Mouse (Mus musculus) naive thymus-derived CD4-positive, alpha-beta T cell, adult 2 months (primary cell): ENCODE data around the gene Pfkfb4.

ENCODE experiments used
- DNase-seq: peaks from one replicate; pipeline ENCODE4 v3.0.0-alpha.2; 2011; ENCODE audit warnings: low read depth

Gene Pfkfb4

DNA sequence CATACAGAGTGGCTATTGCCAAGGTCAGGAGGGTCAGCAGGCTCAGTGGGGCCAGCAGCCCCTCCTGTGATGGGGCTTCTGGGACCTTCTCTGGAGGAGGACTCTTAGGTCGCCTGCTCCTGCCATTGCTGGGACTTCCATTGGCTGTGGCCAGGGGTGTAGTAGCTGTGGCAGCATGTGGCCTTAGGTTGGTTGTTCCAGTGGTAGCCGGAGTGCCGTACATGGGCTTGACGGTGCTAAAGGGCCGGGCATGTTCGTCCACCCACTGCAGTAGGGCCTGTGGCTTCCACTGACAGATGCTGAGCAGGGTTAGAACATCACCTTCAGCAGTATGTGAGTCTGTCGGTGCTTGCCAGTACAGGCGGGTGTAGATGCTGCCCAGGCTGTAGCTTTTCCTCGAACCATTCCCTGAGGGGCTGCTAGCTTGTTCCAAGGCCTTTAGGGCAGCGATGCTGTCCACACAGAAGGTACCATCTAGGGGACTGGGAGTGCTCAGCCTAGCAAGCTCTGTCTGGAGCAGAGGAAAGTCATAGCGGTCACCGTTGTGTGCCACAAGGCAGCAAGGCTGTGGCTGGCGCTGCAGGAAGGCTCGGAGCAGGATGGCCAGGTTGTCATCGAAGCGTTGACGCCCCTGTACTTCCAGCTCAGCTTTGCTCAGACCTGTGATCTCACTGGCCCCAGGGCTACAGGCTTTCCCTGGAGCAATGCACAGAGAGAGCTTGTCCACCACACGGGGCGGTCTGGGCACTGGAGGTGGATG lies 66.6 kb downstream of the Pfkfb4 start:
- DNase-seq = peak; percentile 72

DNA sequence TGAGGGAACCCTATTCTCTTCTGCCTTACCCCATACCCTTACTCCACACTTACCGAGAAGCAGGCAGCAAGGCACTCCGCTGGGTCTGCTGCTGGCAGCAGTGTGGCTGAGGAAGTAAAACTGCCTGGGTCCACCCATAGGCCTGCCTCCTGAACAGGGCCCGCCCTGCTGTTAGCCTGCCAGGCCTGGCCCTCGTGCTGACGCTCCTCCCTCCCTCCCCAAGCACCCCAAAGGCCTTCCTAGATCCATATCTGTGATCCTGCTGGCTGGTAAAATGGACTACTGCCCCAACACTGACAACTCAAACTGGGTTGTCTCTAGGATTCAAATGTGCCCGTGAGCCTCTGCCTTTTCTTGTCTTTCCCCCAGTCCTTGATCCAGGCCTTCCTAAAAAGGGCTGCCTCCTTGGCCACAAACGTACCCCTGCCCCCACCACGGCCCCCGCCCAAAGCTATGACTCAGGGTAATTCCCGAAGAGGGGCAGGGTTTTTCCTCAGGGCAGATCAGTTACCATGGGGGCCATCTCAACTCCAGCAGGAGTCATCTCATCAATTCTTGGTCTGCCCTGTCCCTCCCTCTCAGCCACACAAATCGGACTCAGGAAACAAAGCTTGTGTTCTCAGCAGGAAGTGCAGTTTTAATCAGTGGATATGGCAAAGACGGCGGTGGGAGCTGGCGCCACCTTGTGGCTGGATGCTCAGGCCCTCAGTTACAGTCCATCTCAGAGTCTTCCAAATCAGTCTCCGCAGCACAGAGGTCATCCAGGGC lies 67.7 kb downstream of the Pfkfb4 start, which contains the start of gene Trex1:
Gene Trex1, minus strand, starts transcription at position 599 of the 768 bp plus-strand sequence.
- peak; percentile 95 for DNase-seq

DNA sequence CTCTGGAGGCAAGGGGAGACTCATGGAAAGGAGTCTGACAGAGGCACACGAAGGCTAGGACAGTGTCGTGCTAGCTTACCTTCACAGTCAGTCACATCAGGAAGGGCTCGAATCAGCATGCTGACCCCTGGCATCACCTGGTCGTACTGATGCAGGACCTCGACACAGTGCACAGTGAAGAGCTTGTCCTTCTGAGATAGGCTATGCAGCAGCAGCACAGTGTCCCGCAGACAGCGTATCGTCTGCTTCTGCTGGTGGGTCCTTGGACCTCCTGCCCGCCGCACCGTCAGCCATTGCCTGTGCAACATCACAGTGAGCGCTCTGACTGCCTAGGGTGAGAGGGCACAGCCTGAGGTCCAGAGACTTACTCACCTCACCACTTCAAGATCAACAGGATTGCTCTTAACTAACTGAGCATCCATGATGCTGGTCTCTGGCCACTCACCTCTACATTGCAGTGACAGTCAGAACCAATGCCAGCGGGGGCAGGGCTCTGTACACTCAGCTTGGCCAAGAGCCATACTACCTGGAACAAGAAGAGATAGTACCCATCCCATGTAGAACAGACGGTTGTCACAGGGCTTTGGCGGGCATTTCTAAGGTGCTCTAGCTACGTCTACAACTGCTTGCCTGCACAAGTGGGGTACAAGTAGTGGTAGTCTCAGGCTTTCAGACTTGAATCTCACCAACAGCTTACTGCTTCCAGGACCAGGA lies 68.8 kb downstream of the Pfkfb4 start:
- peak; percentile 43 for DNase-seq

DNA sequence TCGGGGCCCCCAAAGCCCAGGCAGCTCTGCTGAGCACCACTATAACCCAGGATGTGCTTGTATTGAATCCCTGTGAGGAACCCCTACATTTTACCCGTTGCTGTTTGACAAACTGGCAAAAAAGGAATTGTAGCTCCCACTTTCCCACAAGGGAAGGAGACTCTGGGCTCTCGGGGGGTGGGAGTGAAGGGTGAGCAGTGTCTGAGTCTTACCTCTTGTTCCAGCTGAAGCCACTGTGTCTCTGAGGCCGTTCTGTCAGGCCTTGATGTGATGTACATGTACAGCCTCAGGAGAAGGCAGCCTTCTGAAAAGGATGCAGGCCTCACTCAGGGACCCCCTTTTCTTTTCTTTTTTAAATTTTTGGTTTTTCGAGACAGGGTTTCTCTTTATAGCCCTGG lies 69.3 kb downstream of the Pfkfb4 start:
- DNase-seq = no peak

DNA sequence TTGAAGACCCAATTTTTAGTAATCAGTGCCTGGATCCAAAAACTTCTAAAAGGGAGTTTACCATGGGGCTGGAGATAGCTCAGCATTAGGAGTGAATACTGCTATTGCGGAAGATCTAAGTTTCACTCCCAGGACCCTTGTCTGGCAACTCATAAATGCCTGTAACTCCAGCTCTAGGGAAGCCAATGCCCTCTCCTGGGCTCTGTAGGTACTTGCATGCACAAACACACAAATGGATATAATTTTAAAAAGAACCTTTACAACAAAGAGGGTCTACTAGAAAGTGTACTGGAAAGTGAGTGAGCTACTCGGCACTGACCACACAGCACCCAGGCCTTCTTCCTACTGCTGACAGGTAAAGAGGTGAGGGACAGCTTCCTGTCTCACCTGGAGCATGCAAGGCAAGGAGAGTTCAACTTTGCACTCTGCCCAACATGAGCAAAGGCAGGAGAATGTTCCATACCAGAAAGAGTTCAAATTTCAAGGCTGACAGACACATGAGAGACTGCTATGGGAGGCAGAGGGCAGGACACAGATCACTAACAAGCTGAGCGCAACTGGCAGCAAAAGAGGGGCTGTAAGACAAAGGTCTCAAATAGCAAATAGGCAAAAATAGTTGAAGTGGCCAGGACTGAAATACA lies 76.6 kb downstream of the Pfkfb4 start:
- peak; percentile 33 for DNase-seq

DNA sequence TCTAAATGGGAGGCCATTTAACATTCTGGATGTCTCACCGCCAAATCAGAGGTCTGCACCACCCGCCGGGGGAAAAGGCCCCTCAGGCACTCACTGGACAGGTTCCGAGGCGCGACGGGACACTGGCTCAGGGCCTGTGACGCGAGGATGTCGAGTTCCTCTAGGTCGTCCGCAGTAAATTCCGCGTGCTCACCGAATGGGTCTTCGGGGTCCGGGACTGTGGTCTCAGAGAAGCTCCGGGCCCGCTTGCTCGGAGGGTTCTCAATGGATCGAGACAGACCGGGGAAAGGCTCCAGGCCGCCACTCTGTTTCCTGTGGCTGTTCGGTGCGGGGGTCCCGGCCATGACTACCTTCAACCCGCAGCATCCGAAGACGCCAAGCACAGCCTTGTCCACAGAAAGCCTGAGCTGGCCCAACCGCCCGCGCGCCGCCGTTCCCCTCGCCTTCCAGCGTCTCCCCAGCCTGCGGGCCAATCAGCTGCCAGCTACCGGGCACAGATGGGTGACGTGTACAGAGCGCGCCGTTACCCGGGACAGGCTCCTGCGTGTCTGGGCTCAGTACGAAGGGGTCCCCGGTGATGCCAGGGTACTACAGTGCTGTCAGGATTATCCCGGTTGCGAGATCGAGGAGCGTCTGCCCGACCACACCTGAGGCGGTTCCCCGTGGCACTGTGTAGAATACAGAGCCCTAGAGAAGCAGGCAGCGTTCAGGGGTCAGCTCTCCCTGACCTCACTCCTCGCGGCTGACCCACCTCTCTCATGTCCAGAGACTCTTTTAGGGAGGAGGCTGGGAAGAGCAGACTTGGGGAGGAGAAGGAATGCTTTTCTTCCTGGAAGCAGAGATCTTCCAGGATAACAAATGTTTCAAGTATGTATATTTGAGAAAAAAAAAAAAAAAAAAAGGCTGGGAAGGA lies 82.3 kb downstream of the Pfkfb4 start, which contains the start of gene Atrip:
Gene Atrip, minus strand, starts transcription at position 464 of the 913 bp plus-strand sequence.
- DNase-seq = peak; percentile 87

GRCm38 (mm10) chr9:109080516-109080915 lies 88.9 kb downstream of the Pfkfb4 start:
- no peak for DNase-seq

DNA sequence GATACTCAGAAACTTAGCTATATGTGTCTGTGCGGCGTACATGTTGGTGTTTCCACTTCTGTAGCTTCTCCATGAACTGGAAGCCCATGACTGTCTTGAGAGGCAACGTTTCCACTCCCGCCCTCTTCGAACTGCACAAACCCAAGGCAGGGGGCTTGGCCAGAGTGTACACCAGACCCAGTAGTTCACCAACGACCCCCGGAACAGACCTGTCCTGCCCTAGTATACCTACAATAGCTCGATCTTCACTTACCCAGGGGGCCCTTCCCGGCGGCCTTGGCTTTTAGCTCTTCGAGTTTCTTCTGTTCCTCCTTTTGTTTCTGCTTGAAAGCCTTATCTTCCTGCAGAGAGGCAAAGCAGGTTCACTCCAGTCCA lies 90.2 kb downstream of the Pfkfb4 start:
- no peak for DNase-seq
